8 mouse cellular contexts compared by ENCODE assay signal in genomic region chr3:104865341-104865788, GRCm38 (mm10). TPM values are rescaled to one million over a fixed set of nuclear protein-coding genes. Genes with fewer than 3 reads are reported as not detected.
DNase-seq lines count a peak whose midpoint lies in the region; ATAC-seq and TF ChIP-seq lines count a peak whose summit lies in the region.

No protein-coding gene starts in this region.

- no peaks in the 10 kb centered on the region for H3K27me3 ChIP-seq in heart, postnatal 0 days (ENCODE audit: control insufficient read depth, insufficient read depth, low read length)
- no peaks in the 10 kb centered on the region for H3K27me3 ChIP-seq in hindbrain, embryonic 12.5 days

- H3K9ac ChIP-seq in heart, postnatal 0 days (replicated peaks; ENCODE audit: low read depth, low read length), result peak overlapping the region; percentile 96
- H3K9ac ChIP-seq in hindbrain, embryonic 12.5 days, result peak overlapping the region; percentile 83

- 0% methylated on average over 12 of the region's 12 CpGs for WGBS in heart, postnatal 0 days
- 2% methylated on average over 12 of the region's 12 CpGs for WGBS in hindbrain, embryonic 12.5 days

- ATAC-seq in heart, postnatal 0 days (ENCODE audit: insufficient read depth, low read depth), result no peak
- peak; percentile 7 for ATAC-seq in activated CD4-positive, CD25-positive, alpha-beta regulatory T cell, adult 4 months
- ATAC-seq in hindbrain, embryonic 12.5 days (ENCODE audit: low FRiP score), result peak; percentile 29

- peak overlapping the region; percentile 97 for H3K4me3 ChIP-seq in heart, postnatal 0 days (ENCODE audit: low read depth, low read length)
- peak overlapping the region; percentile 75 for H3K4me3 ChIP-seq in hindbrain, embryonic 12.5 days

- DNase-seq in heart, postnatal 0 days (ENCODE audit: low spot score), result peak; percentile 8
- no peak for DNase-seq in heart, postnatal 10 days
- DNase-seq in lung, postnatal 36 days, result peak; percentile 58
- no peak for DNase-seq in urinary bladder, adult 18-20 months (ENCODE audit: low spot score in 2 of 2)
- no peak for DNase-seq in thymus, adult 18-20 months
- DNase-seq in thymus, postnatal 0 days (ENCODE audit: low spot score), result no peak

- intact Hi-C loops in heart, postnatal 10 days (cut with DNase I), result loop anchor here (2.0 kb wide), 3 partner anchors 77 to 189 kb away; partner anchors contain the start of gene Rhoc

- peak overlapping the region; percentile 86 for H3K4me2 ChIP-seq in heart, postnatal 0 days (ENCODE audit: low read depth, low read length)
- peak overlapping the region; percentile 69 for H3K4me2 ChIP-seq in hindbrain, embryonic 12.5 days (replicated peaks)

- peak overlapping the region; percentile 97 for H3K27ac ChIP-seq in heart, postnatal 0 days (ENCODE audit: low read depth)
- H3K27ac ChIP-seq in hindbrain, embryonic 12.5 days, result peak overlapping the region; percentile 97

- no peaks in the 10 kb centered on the region for H3K9me3 ChIP-seq in heart, postnatal 0 days (replicated peaks; ENCODE audit: control insufficient read depth, low read length)
- no peaks in the 10 kb centered on the region for H3K9me3 ChIP-seq in hindbrain, embryonic 12.5 days (replicated peaks)

- H3K4me1 ChIP-seq in heart, postnatal 0 days (ENCODE audit: control insufficient read depth, insufficient read depth), result peaks cover 26% of the 10 kb centered on the region
- H3K4me1 ChIP-seq in hindbrain, embryonic 12.5 days, result peaks cover 32% of the 10 kb centered on the region

- no peak for TF ChIP-seq CTCF in heart, postnatal 0 days (IDR thresholded peaks at IDR 0.05; ENCODE audit: low read depth)

- peaks cover 11% of the 10 kb centered on the region for H3K36me3 ChIP-seq in heart, postnatal 0 days (replicated peaks; ENCODE audit: control insufficient read depth, insufficient read depth, low read length)
- peaks cover 8% of the 10 kb centered on the region for H3K36me3 ChIP-seq in hindbrain, embryonic 12.5 days

- TF ChIP-seq EP300 in heart, postnatal 0 days (IDR thresholded peaks at IDR 0.05; ENCODE audit: low read depth), result no peak

RNA-seq across cellular contexts. Expression of gene Capza1, which starts 1.1 kb away (rescaled TPM):
- total RNA-seq in heart, postnatal 0 days (2014; rRNA removed; ENCODE audit: low replicate concordance), result 141 and 143 TPM in 2 replicates
- 95.5 and 98.4 TPM in 2 replicates for polyA plus RNA-seq in heart, postnatal 0 days (2015; fragmentation: Nextera tagmentation; extraction: Ambion mirVana)
- 10 to 100 TPM; 64.7 to 73.5 TPM for total RNA-seq in heart, postnatal 10 days (2021)
- polyA plus RNA-seq in activated CD4-positive, CD25-positive, alpha-beta regulatory T cell, adult 4 months (2017; shearing (Covaris generic)), result 100 to 1,000 TPM; 321 to 578 TPM
- polyA plus RNA-seq in hindbrain, embryonic 12.5 days (2016; fragmentation: Nextera tagmentation; extraction: Ambion mirVana), result 201 and 208 TPM in 2 replicates
- polyA plus RNA-seq in thymus, postnatal 0 days (2015; fragmentation: Nextera tagmentation; extraction: Ambion mirVana), result 256 and 277 TPM in 2 replicates

RNA-seq across cellular contexts. Expression of gene St7l, which starts 1.6 kb away (rescaled TPM):
- total RNA-seq in heart, postnatal 0 days (2014; rRNA removed; ENCODE audit: low replicate concordance), result 11.6 and 14.2 TPM in 2 replicates
- 22.0 and 23.7 TPM in 2 replicates for polyA plus RNA-seq in heart, postnatal 0 days (2015; fragmentation: Nextera tagmentation; extraction: Ambion mirVana)
- 10 to 100 TPM; 21.6 to 22.6 TPM for total RNA-seq in heart, postnatal 10 days (2021)
- 10 to 100 TPM; 23.8 to 26.2 TPM for polyA plus RNA-seq in activated CD4-positive, CD25-positive, alpha-beta regulatory T cell, adult 4 months (2017; shearing (Covaris generic))
- 38.3 and 42.5 TPM in 2 replicates for polyA plus RNA-seq in hindbrain, embryonic 12.5 days (2016; fragmentation: Nextera tagmentation; extraction: Ambion mirVana)
- 27.0 and 31.7 TPM in 2 replicates for polyA plus RNA-seq in thymus, postnatal 0 days (2015; fragmentation: Nextera tagmentation; extraction: Ambion mirVana)

RNA-seq across cellular contexts. Expression of gene Mov10, which starts 47.0 kb away (rescaled TPM):
- 19.9 and 20.2 TPM in 2 replicates for total RNA-seq in heart, postnatal 0 days (2014; rRNA removed; ENCODE audit: low replicate concordance)
- polyA plus RNA-seq in heart, postnatal 0 days (2015; fragmentation: Nextera tagmentation; extraction: Ambion mirVana), result 13.2 and 14.0 TPM in 2 replicates
- 10 to 100 TPM; 10.3 to 14.6 TPM for total RNA-seq in heart, postnatal 10 days (2021)
- polyA plus RNA-seq in activated CD4-positive, CD25-positive, alpha-beta regulatory T cell, adult 4 months (2017; shearing (Covaris generic)), result 10 to 100 TPM; 16.2 to 34.8 TPM
- 27.1 and 38.0 TPM in 2 replicates for polyA plus RNA-seq in hindbrain, embryonic 12.5 days (2016; fragmentation: Nextera tagmentation; extraction: Ambion mirVana)
- 23.4 and 29.9 TPM in 2 replicates for polyA plus RNA-seq in thymus, postnatal 0 days (2015; fragmentation: Nextera tagmentation; extraction: Ambion mirVana)

Comparison
In these comparisons a context has a peak if more than half of its experiments do, and no peak if none do; other contexts are left out.
1. DNase-seq: peak in heart, postnatal 0 days (single experiment) and lung, postnatal 36 days (single experiment); none in heart, postnatal 10 days (0 of 2), urinary bladder, adult 18-20 months (0 of 2), thymus, adult 18-20 months (0 of 2) and thymus, postnatal 0 days (single experiment).